Mouse (Mus musculus) stomach, embryonic 14.5 days (tissue): ENCODE data around the gene Lsp1. TPM values are rescaled to one million over a fixed set of nuclear protein-coding genes. Genes with fewer than 3 reads are reported as not detected.
A peak's percentile ranks its signal among the peaks of the same experiment; 100 is the strongest.

Experiments
- ATAC-seq: fragments of 200-750 bp; cut with Nextera tagmentation; 2 replicates; pipeline ENCODE4 v1.8.0; 2017; ENCODE audit warnings: low read depth, moderate TSS enrichment; ENCODE audit not compliant: insufficient number of reproducible peaks, insufficient read depth, low FRiP score
- H3K27ac ChIP-seq: fragments of 300-500 bp; sonication (generic); 2 replicates; pipeline ENCODE4 v1.5.1; 2014; ENCODE audit warnings: mild to moderate bottlenecking, low read length, moderate library complexity, mixed read lengths
- H3K27me3 ChIP-seq: fragments of 300-500 bp; sonication (generic); 2 replicates; pipeline ENCODE4 v1.6.1; 2014; ENCODE audit warnings: low read length, control low read depth, mixed read lengths; ENCODE audit not compliant: control insufficient read depth, insufficient read depth
- H3K36me3 ChIP-seq: fragments of 300-500 bp; sonication (generic); 2 replicates; pipeline ENCODE4 v1.6.1; 2014; ENCODE audit warnings: mild to moderate bottlenecking, control low read depth, low read length, moderate library complexity, mixed read lengths; ENCODE audit not compliant: control insufficient read depth, insufficient read depth
- H3K4me1 ChIP-seq: fragments of 300-500 bp; sonication (generic); 2 replicates; pipeline ENCODE4 v1.6.1; 2014; ENCODE audit warnings: low read length, control low read depth, mixed read lengths; ENCODE audit not compliant: control insufficient read depth, insufficient read depth
- H3K4me2 ChIP-seq: fragments of 300-500 bp; sonication (generic); replicated peaks from 2 replicates; pipeline ENCODE4 v1.6.1; 2014; ENCODE audit warnings: low read depth, low read length, control low read depth
- H3K4me3 ChIP-seq: fragments of 300-500 bp; sonication (generic); 2 replicates; pipeline ENCODE4 v1.5.1; 2014; ENCODE audit warnings: low read depth, low read length, control low read depth
- H3K9ac ChIP-seq: fragments of 300-500 bp; sonication (generic); replicated peaks from 2 replicates; pipeline ENCODE4 v1.6.1; 2014; ENCODE audit warnings: low read depth, mild to moderate bottlenecking, control low read depth, low read length, moderate library complexity, mixed read lengths
- H3K9me3 ChIP-seq: fragments of 300-500 bp; sonication (generic); 2 replicates; pipeline ENCODE4 v1.6.1; 2016; ENCODE audit warnings: low read depth, low read length, control low read depth; ENCODE audit not compliant: control insufficient read depth
- WGBS: fragments of 180-500 bp; shearing (Covaris S2); extraction: QIAGEN DNeasy Blood & Tissue Kit; methylation state at CpG from one replicate; pipeline ENCODE4 v1.1.7; 2014; 5-methylcytosine and 5-hydroxymethylcytosine counted together
- polyA plus RNA-seq: library from polyadenylated mRNA; unstranded; fragments of >200 nt; fragmentation: Nextera tagmentation; extraction: Ambion mirVana; gene quantifications from 2 replicates; pipeline ENCODE4 v1.2.1, GENCODE M21; 2014

Lsp1 gene
- polyA plus RNA-seq, 1 experiment from 2014 or later = 194 TPM

GRCm38 (mm10) chr7:142487341-142487859, 26.8 kb downstream of the Lsp1 start:
- Histone ChIP-seq H3K27ac (peak overlapping the region; percentile 77), H3K4me2 (peak overlapping the region; percentile 10; the same call in 1 of the 2 replicates), H3K4me1 (peaks cover 46% of the 10 kb centered on the region), H3K9me3 (no peaks in the 10 kb centered on the region), H3K9ac (peak overlapping the region; percentile 49), H3K4me3 (no peak overlapping the region), H3K27me3 (no peaks in the 10 kb centered on the region), H3K36me3 (peaks cover 56% of the 10 kb centered on the region)
- 0 out of 2 replicates have a peak, but pooled peaks have one; percentile 19 for ATAC-seq
- WGBS = 13% methylated on average over 9 of the region's 9 CpGs

- no peak overlapping the region for H3K9ac ChIP-seq
Measured at GRCm38 (mm10) chr7:142488053-142488452, 27.4 kb downstream of the Lsp1 start.

GRCm38 (mm10) chr7:142493535-142493934, 32.9 kb downstream of the Lsp1 start:
- no peaks in the 10 kb centered on the region for H3K27me3 ChIP-seq
- H3K4me3 ChIP-seq = no peak overlapping the region
- H3K9ac ChIP-seq = no peak overlapping the region
- no peak overlapping the region for H3K4me2 ChIP-seq
- WGBS = 33% methylated on average over 8 of the region's 8 CpGs
- H3K27ac ChIP-seq = peak overlapping the region; percentile 82; the same call in 1 of the 2 replicates
- H3K36me3 ChIP-seq = peaks cover 48% of the 10 kb centered on the region
- peaks cover 11% of the 10 kb centered on the region; the same call in 1 of the 2 replicates for H3K4me1 ChIP-seq
- H3K9me3 ChIP-seq = no peaks in the 10 kb centered on the region
- no peak for ATAC-seq

More at GRCm38 (mm10) chr7:142488053-142488452, 27.4 kb downstream of the Lsp1 start:
- Histone ChIP-seq H3K4me3 (no peak overlapping the region), H3K27ac (peak overlapping the region; percentile 77; the same call in 1 of the 2 replicates), H3K4me1 (peaks cover 42% of the 10 kb centered on the region), H3K9me3 (no peaks in the 10 kb centered on the region), H3K4me2 (no peak overlapping the region), H3K27me3 (no peaks in the 10 kb centered on the region), H3K36me3 (peaks cover 57% of the 10 kb centered on the region)
- 63% methylated on average over 3 of the region's 3 CpGs for WGBS
- ATAC-seq = no peak

- WGBS = 78% methylated on average over 3 of the region's 3 CpGs
- H3K27ac ChIP-seq = no peak overlapping the region
- no peak for ATAC-seq
Measured at GRCm38 (mm10) chr7:142496158-142496557, 35.5 kb downstream of the Lsp1 start.

GRCm38 (mm10) chr7:142496800-142497199, 36.2 kb downstream of the Lsp1 start:
- Histone ChIP-seq H3K27me3 (no peaks in the 10 kb centered on the region), H3K4me2 (no peak overlapping the region), H3K4me3 (no peak overlapping the region), H3K9me3 (no peaks in the 10 kb centered on the region), H3K4me1 (peaks cover 18% of the 10 kb centered on the region; the same call in 1 of the 2 replicates), H3K9ac (no peak overlapping the region), H3K27ac (no peak overlapping the region), H3K36me3 (peaks cover 15% of the 10 kb centered on the region)
- WGBS = 86% methylated on average over 5 of the region's 5 CpGs
- ATAC-seq = no peak

More at GRCm38 (mm10) chr7:142496158-142496557, 35.5 kb downstream of the Lsp1 start:
- Histone ChIP-seq H3K4me2 (no peak overlapping the region), H3K4me1 (peaks cover 18% of the 10 kb centered on the region; the same call in 1 of the 2 replicates), H3K4me3 (no peak overlapping the region), H3K9ac (no peak overlapping the region), H3K9me3 (no peaks in the 10 kb centered on the region), H3K36me3 (peaks cover 21% of the 10 kb centered on the region), H3K27me3 (no peaks in the 10 kb centered on the region)

- Histone ChIP-seq H3K27ac (no peak overlapping the region), H3K36me3 (peaks cover 8% of the 10 kb centered on the region; the same call in 1 of the 2 replicates), H3K4me3 (no peak overlapping the region), H3K9ac (no peak overlapping the region), H3K4me1 (peaks cover 15% of the 10 kb centered on the region; the same call in 1 of the 2 replicates), H3K27me3 (no peaks in the 10 kb centered on the region), H3K4me2 (no peak overlapping the region), H3K9me3 (no peaks in the 10 kb centered on the region)
- no peak for ATAC-seq
- WGBS = 98% methylated on average over 2 of the region's 2 CpGs
Measured at GRCm38 (mm10) chr7:142497775-142498174, 37.2 kb downstream of the Lsp1 start.

- peaks cover 9% of the 10 kb centered on the region; the same call in 1 of the 2 replicates for H3K4me1 ChIP-seq
- no peak within 1 kb of the TSS for H3K4me3 ChIP-seq
- H3K27me3 ChIP-seq = no peaks in the 10 kb centered on the region
- ATAC-seq = no peak
- peaks cover 5% of the 10 kb centered on the region; the same call in 1 of the 2 replicates for H3K36me3 ChIP-seq
- no peak within 1 kb of the TSS for H3K4me2 ChIP-seq
- H3K27ac ChIP-seq = no peak within 1 kb of the TSS
- no peak within 1 kb of the TSS for H3K9ac ChIP-seq
- H3K9me3 ChIP-seq = no peaks in the 10 kb centered on the region
- WGBS = 90% methylated on average over 2 of the region's 2 CpGs
Measured at GRCm38 (mm10) chr7:142498575-142498974, 38.0 kb downstream of the Lsp1 start, which contains the start of gene Tnnt3. Gene Tnnt3 (plus strand): TSS chr7:142498836.

GRCm38 (mm10) chr7:142499010-142499721, 38.6 kb downstream of the Lsp1 start:
- Histone ChIP-seq H3K27ac (no peak overlapping the region), H3K36me3 (peaks cover 5% of the 10 kb centered on the region; the same call in 1 of the 2 replicates), H3K4me2 (no peak overlapping the region), H3K4me1 (0 out of 2 replicates have a peak, but pooled peaks cover 7% of the 10 kb centered on the region), H3K4me3 (no peak overlapping the region), H3K9me3 (no peaks in the 10 kb centered on the region), H3K9ac (no peak overlapping the region), H3K27me3 (no peaks in the 10 kb centered on the region)
- WGBS = 58% methylated on average over 5 of the region's 5 CpGs
- no peak for ATAC-seq
